Mouse (Mus musculus) E14TG2a.4 (cell line): ENCODE data around the gene Calcoco2.

ENCODE experiments used
- CTCF ChIP-seq: conservative IDR thresholded peaks from 2 replicates; pipeline ENCODE4 v1.5.1; 2014; ENCODE audit warnings: low read length
- NANOG ChIP-seq: IDR thresholded peaks from 2 replicates; pipeline ENCODE4 v1.6.1; 2014; ENCODE audit warnings: borderline replicate concordance, low read length, mixed read lengths

DNA sequence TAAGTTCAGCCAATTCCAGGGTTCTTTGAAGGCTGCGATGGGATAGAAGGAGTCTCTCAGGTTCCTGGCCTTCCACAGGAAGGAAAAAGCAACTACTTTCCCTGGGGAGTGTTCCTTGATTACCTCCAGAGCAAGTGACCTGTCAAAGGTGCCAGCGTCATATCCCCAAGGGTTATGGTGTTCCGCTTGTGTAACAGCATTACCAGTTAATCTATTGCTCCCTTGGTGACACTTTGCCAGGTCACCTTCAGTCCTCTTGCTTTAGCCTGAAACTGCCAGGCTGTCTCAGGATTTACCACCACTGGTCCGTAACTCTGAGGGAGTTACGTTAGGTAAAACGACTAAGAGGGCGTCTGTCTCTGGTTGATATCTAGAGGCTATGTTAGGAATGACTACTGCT is 41.4 kb downstream of the Calcoco2 start:
- TF ChIP-seq CTCF (no peak), NANOG (no peak)
